Mouse (Mus musculus) kidney, embryonic 14.5 days (tissue): Measurements from ENCODE around the gene Nodal. TPM values are rescaled to one million over a fixed set of nuclear protein-coding genes. Genes with fewer than 3 reads are reported as not detected.

Experiments
- ATAC-seq: fragments of 200-750 bp; cut with Nextera tagmentation; 2 replicates; pipeline ENCODE4 v1.8.0; 2017; ENCODE audit warnings: moderate number of reproducible peaks, mild to moderate bottlenecking, moderate TSS enrichment, moderate library complexity; ENCODE audit not compliant: low FRiP score, low TSS enrichment
- H3K27ac ChIP-seq: fragments of 300-500 bp; sonication (generic); 2 replicates; pipeline ENCODE4 v1.5.1; 2014; ENCODE audit warnings: low read depth, mild to moderate bottlenecking, low read length, moderate library complexity, mixed read lengths
- H3K27me3 ChIP-seq: fragments of 300-500 bp; sonication (generic); 2 replicates; pipeline ENCODE4 v1.6.1; 2014; ENCODE audit warnings: mild to moderate bottlenecking, low read length; ENCODE audit not compliant: control insufficient read depth, insufficient read depth
- H3K36me3 ChIP-seq: fragments of 300-500 bp; sonication (generic); 2 replicates; pipeline ENCODE4 v1.6.1; 2014; ENCODE audit warnings: low read length, mixed read lengths; ENCODE audit not compliant: control insufficient read depth, insufficient read depth
- H3K4me1 ChIP-seq: fragments of 300-500 bp; sonication (generic); 2 replicates; pipeline ENCODE4 v1.6.1; 2014; ENCODE audit warnings: low read length, mixed read lengths; ENCODE audit not compliant: control insufficient read depth, insufficient read depth
- H3K4me2 ChIP-seq: fragments of 300-500 bp; sonication (generic); replicated peaks from 2 replicates; pipeline ENCODE4 v1.6.1; 2014; ENCODE audit warnings: low read depth, mild to moderate bottlenecking, low read length
- H3K4me3 ChIP-seq: fragments of 300-500 bp; sonication (generic); 2 replicates; pipeline ENCODE4 v1.5.1; 2014; ENCODE audit warnings: mild to moderate bottlenecking, low read length
- H3K9ac ChIP-seq: fragments of 300-500 bp; sonication (generic); 2 replicates; pipeline ENCODE4 v1.6.1; 2014; ENCODE audit warnings: low read depth, mild to moderate bottlenecking, low read length, moderate library complexity
- H3K9me3 ChIP-seq: fragments of 300-500 bp; sonication (generic); 2 replicates; pipeline ENCODE4 v1.6.1; 2016; ENCODE audit warnings: low read length; ENCODE audit not compliant: control insufficient read depth
- WGBS: fragments of 180-500 bp; shearing (Covaris S2); extraction: QIAGEN DNeasy Blood & Tissue Kit; methylation state at CpG from one replicate; pipeline ENCODE4 v1.1.7; 2014; 5-methylcytosine and 5-hydroxymethylcytosine counted together
- polyA plus RNA-seq: library from polyadenylated mRNA; unstranded; fragments of >200 nt; fragmentation: Nextera tagmentation; extraction: Ambion mirVana; gene quantifications from 2 replicates; pipeline ENCODE4 v1.2.1, GENCODE M21; 2014

Gene Nodal
- polyA plus RNA-seq, 1 experiment from 2014 or later: 0.30 TPM

GRCm38 (mm10) chr10:61474344-61474743 is 56.6 kb downstream of the Nodal start:
- no peak overlapping the region for H3K9ac ChIP-seq
- H3K4me2 ChIP-seq: no peak overlapping the region
- H3K4me3 ChIP-seq: no peak overlapping the region
- H3K27ac ChIP-seq: no peak overlapping the region
- no peak for ATAC-seq
- H3K4me1 ChIP-seq: no peaks in the 10 kb centered on the region; the same call in 1 of the 2 replicates
- WGBS: 74% methylated on average over 1 of the region's 1 CpGs
- H3K9me3 ChIP-seq: no peaks in the 10 kb centered on the region
- H3K27me3 ChIP-seq: no peaks in the 10 kb centered on the region
- H3K36me3 ChIP-seq: no peaks in the 10 kb centered on the region

Other genes with a start within 250 kb of the Nodal start
- gene Tbata, start 246.0 kb upstream of the Nodal start, polyA plus RNA-seq: not detected in 2 replicates
- 1.3 and 1.4 TPM in 2 replicates for gene Adamts14, start 144.5 kb upstream of the Nodal start, polyA plus RNA-seq
- not detected in 2 replicates for gene Prf1, start 120.1 kb upstream of the Nodal start, polyA plus RNA-seq
- 14.9 and 25.5 TPM in 2 replicates for gene Pald1, start 34.4 kb upstream of the Nodal start, polyA plus RNA-seq
- 54.4 and 61.9 TPM in 2 replicates for gene Eif4ebp2, start 34.7 kb downstream of the Nodal start, polyA plus RNA-seq
- gene Lrrc20, start 57.8 kb downstream of the Nodal start, polyA plus RNA-seq: 6.3 and 9.0 TPM in 2 replicates
- gene Npffr1, start 177.5 kb downstream of the Nodal start, polyA plus RNA-seq: 0.27 TPM in 1 of 2 replicates, not detected in the other
- 205 and 217 TPM in 2 replicates for gene Ppa1, start 230.6 kb downstream of the Nodal start, polyA plus RNA-seq